Mouse (Mus musculus) kidney, adult 2 months (tissue): Measurements from ENCODE around the gene Bbip1.

Source experiments
- CTCF ChIP-seq: fragments of 200-500 bp; conservative IDR thresholded peaks from 2 replicates; pipeline ENCODE4 v1.5.1; 2011; ENCODE audit warnings: low read depth, mild to moderate bottlenecking, control low read depth, low read length, moderate library complexity, mixed read lengths; ENCODE audit not compliant: insufficient read depth, insufficient read length
- POLR2A ChIP-seq: fragments of 200-500 bp; IDR thresholded peaks from one replicate; pipeline ENCODE4 v1.6.1; 2011; ENCODE audit warnings: low read depth, low read length, control low read depth

DNA sequence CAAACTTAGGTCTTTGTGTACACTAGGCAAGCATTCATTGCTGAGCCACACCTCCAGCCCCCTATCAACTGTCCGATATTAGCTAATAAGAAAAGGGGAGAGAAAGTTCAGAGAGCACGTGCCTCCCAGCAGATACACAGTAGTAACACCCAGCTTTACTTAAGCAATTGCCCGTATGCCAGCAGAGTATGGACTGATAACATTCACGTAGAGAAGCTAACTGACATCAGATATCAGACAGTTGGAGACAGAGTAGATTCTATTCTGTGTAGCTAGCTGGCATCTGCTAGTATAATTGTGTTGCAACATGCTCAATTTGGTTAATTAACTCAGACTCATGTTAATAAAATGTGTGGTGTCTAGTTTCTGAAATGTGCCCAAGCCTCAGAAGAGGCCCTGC, 3.3 kb downstream of the Bbip1 start:
- TF ChIP-seq CTCF (no peak), POLR2A (no peak)
